Mouse (Mus musculus) testis, adult 2 months (tissue): ENCODE results near the gene Lgi4.
A peak's percentile ranks its signal among the peaks of the same experiment; 100 is the strongest.

Source experiments
- CTCF ChIP-seq: fragments of 200-500 bp; IDR thresholded peaks from 2 replicates; pipeline ENCODE4 v1.5.1; 2012; ENCODE audit warnings: low read depth, mild to moderate bottlenecking, inconsistent platforms, low read length, moderate library complexity; ENCODE audit not compliant: control insufficient read depth, insufficient read depth, insufficient replicate concordance
- POLR2A ChIP-seq: fragments of 200-500 bp; IDR thresholded peaks from 2 replicates; pipeline ENCODE4 v1.6.1; 2012; ENCODE audit warnings: low read depth, mild to moderate bottlenecking, inconsistent platforms, low read length, moderate library complexity; ENCODE audit not compliant: control insufficient read depth

DNA sequence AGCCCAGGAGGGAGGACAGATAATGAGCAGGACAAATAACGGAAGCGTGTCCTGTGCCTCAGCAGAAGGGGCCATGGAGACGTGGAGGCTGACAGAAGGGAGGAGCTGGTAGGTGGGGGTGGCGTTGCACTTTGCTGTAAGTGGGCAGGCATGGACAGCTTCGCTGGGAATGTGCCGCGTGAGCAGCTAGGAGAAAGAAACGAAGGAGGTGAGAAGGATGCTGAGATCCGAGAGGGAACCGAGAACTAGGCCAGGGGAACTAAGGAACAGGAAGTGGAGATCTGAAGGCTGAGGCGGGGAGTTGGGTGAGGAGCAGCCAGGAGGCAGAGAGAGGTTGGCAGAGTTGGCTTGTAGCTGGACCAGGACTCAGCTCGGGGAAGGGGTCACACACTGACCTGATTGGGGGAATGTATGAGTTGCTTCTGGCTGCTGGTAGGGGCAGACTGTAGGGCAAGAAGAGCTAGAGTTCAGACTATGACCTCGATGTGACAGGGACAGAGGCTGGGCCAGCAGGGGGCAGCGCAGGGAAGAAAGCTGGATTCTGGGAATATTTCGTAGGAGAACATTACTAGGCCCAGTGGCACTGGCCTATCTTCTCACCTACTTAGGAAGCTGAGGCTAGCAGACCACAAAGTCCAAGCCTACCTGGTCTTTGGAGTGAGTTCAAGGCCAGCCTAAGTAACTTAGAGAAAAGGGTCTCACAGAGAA lies 46.1 kb downstream of the Lgi4 start:
- peak; percentile 62; the same call in 1 of the 2 replicates for TF ChIP-seq CTCF
- no peak for TF ChIP-seq POLR2A
